Mouse (Mus musculus) right cerebral cortex, postnatal 10 days (tissue): ENCODE measurements around the gene Zbtb8os.
"Not testable (repeated sequence)": the region's sequence is repeated elsewhere in the genome, so short reads cannot be mapped to it uniquely, and the experiment has no call there.

Experiments
- DNase-seq, 2 experiments: peaks; one replicate each; pipeline ENCODE4 v3.0.0; 2021; ENCODE audit warnings: low spot score in 2 of 2

Gene Zbtb8os

DNA sequence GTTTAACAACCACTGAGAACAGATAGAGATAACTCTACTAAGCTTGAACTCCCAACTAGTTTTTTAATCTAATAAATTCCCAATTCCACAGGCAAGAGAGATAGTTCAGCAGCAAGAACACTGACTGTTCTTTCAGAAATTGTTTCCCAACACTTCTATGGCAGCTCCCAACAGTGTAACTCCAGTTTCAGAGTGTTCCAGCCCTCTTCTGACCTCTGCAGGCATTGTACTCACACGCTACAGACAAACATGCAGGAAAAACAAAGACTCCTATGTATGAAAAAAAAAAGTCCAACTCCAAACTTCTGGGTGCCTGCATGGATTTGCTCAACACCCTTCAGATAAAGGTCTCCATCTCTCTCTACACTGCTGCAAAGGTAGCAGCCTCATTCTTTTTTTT is 2.6 kb upstream of the Zbtb8os start:
- no peak for DNase-seq

- DNase-seq = peak in 1 of 2 experiments; percentile 63
These were observed 749 bp upstream of the Zbtb8os start for GRCm38 (mm10) chr4:129334677-129335215.

GRCm38 (mm10) chr4:129336291-129336690 is 796 bp downstream of the Zbtb8os start:
- no peak for DNase-seq

DNA sequence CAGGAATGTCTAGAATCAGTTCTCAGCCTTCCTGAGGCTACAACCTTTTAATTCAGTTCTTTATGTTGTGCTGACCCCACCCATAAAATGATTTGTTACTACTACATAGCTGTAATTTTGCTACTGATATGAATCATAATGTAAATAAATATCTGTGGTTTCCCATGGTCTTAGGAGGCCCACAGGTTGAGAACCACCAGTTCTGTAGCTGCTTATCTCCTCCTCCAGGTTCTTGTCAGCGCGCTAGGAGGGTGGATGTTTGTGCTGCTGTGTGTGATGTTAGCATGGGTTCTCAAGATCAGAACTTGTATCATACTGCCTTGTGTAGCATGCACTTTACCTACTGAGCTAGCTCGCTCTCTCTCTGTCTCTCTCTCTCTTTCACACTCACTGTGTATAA is 4.2 kb downstream of the Zbtb8os start:
- DNase-seq = no peak

DNA sequence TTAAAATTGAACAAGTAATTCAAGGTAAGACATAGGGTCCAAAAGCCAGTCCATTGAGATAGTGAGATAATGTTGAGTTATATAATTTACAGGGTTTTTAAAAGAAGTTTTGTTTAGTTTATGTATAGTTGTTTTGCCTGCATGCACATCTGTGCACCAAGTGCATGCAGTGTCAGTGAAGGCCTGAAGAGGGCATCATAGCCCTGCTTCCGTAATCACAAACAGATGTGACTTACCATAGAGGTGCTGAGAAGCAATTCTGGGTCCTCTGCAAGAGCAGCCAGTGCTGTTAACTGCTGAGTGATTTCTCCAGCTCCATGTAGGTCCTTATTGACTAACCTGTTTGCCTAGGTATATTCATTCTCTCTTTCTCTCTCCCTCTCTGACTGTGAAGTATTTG is 6.4 kb downstream of the Zbtb8os start:
- DNase-seq = no peak

- DNase-seq = no peak
These were observed 7.2 kb downstream of the Zbtb8os start for GRCm38 (mm10) chr4:129342705-129343104.

DNA sequence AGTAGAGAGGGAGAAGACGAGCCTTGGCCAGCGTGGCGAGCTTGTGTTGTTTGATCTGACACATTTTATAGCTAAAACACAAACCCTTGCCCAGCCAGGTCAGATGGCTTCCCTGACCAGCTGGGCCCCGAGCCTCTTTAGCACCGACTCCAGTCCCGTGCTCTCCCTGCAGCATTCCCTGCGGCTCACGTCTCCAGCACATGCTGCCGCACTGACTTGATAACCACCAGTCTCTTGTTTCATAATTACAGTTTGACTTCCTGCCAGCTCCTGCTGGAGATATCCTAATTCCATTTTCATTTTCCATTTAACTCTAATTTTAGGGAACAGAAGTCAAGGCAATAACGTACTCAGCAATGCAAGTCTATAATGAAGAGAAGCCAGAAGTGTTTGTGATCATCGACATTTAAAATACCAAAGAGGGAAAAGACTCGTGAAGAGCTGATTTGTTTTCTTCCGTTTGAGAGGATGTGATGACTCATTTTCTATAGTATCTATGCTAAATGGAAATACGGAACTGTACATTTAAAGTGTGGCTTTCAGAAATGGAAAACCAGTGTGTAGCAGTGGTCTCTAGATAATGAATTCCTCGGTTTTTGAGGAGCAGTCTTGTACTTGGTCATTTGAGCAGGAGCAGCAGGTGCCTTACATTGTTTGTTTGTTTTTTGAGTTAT is 11.1 kb downstream of the Zbtb8os start:
- peak; percentile 67 to 71 for DNase-seq

DNA sequence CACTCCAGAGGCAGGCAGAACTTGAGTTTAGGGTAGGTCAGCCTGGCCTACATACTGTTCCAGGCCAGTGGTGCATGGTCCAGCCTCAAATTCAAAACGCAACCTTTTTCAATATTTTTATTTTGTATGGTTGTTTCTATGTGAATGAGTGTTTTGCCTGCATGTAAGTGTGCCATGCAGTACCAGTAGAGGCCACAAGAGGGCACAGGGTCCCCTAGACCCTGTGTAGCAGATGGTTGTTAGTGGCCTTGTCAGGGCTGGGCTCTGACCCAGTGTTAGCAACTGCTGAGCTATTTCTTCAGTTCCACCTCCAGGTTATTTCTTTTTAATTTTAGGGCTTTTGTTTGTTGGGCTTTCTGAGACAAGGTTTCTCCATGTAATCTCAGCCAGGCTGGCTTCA is 15.1 kb downstream of the Zbtb8os start:
- DNase-seq = peak; percentile 69 to 77

- DNase-seq = peak; percentile 65 to 74
These were observed 15.6 kb downstream of the Zbtb8os start for GRCm38 (mm10) chr4:129351111-129351510.

- DNase-seq = no peak
These were observed 17.7 kb downstream of the Zbtb8os start for GRCm38 (mm10) chr4:129353176-129353575.

DNA sequence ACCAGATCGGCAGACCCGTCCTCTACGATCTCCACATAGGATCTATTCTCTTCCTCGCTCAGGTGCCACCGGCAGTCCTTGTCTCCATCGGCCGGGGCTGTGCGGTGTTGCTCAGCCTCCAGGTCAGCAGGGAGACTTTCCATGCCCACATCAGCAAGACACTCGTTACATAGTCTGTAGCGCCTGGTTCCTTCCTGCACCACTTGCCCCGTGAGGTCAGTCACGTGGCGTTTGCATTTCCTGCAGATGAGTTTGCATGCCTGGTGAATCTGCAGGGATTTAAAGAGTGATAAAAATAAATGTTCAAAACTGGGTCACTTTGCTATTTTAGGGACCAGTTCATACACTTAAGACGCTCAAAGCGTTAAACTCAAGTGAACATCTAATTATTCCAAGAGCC is 18.7 kb downstream of the Zbtb8os start:
- DNase-seq = no peak

DNA sequence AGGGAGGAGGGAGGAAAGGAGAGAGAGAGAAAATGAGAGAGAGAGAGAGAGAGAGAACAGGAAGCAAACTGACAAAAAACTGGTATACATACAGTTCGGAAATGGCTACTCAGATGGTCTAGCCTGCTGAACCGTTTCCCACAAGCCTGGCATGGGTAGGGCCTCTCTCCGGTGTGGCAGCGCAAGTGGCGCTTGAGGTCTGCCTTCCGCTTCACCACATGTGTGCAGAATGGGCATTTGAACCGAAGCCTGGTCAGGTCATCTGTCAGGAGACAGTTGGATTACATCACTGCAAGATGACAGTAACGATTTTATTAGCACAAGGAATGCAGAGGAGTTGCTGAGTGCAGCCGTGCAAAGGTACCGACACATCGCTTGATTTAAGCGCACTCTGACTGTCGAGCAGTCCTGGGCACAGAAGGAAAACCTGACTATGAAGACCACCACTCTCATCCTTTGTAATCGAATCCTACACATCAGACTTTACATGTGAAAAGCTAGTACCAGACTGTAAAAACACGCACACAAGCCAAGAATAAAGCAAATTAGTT is 22.2 kb downstream of the Zbtb8os start:
- no peak for DNase-seq

GRCm38 (mm10) chr4:129362238-129362637 is 26.7 kb downstream of the Zbtb8os start:
- not testable (repeated sequence) for DNase-seq

DNA sequence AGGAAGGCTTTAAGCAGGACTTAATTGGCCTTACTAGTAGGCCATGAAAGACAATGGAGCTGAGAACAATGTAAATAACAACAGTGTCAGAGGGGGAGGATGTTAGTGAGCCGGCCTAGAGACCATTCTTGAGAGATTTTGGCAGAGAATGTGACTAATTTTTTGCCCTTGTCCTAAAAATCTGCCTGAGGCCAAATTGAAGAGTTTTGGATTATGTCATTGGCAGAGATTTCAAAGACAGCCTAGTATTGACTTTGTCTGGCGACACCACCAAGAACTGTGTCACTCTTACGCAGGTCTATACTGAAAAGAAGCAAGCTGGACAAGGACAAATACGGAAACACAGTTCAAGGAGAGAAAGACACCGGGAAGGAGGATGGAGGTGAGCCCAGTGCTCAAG is 27.3 kb downstream of the Zbtb8os start:
- no peak for DNase-seq

DNA sequence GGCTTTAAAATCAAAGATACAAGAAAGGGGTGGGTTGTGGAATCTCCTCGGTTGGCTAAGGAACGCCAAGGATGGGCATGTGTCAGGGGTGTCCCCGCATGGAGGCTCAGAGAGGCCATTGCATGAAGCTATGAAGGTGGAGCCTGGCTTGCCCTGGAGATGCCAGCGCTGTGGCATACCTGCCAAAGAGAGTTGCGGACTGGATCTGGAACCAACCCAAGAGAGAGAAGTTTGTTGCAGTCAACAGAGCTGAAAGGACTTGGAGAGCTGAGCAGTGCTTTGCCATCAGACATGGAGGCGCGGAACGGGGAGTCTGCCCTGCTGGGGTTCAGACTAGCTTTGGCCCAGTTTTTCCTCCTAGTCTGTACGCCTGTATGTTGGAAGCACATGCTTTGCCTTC is 28.0 kb downstream of the Zbtb8os start:
- no peak for DNase-seq

DNA sequence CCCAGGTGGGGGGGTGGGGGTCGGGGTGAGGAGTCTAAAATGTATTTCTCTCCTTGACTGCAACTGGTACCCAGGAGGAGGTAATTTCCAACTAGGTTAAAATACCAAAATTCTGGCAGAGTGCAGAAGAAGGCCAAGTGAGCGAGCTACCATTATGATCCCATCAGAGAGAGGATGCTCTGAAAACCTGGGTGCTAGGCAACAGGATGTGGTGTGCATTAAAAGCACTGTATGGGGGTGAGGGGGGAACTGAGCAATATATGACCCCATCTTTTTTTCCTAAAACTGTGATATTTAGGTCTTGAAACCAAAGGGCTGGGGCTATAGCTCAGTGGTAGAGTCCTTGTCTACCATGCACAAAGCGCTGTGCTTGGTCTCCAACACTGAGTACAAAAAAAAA is 28.9 kb downstream of the Zbtb8os start:
- DNase-seq = no peak

DNA sequence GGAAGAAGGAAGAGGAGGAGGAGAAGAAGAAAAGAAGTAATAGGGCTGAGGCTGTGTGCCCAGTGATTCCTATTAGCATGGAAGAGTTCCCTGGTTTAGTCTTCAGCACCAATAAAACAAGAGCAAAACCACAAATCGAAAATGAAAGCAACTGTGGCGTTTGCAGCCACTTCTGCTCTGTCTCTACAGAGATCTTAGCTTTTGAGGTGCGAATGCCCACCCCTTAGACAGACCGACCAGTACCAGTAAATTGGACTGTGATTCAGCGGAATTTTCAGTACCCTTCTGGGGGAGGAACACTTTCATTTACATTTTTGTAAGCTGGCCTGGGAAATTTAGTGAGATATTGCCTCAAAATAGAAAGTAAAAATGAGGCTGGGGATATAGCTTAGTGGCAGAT is 29.7 kb downstream of the Zbtb8os start:
- no peak for DNase-seq

GRCm38 (mm10) chr4:129371391-129371790 is 35.9 kb downstream of the Zbtb8os start:
- DNase-seq = no peak

GRCm38 (mm10) chr4:129373202-129373976 is 37.9 kb downstream of the Zbtb8os start:
- DNase-seq = no peak

DNA sequence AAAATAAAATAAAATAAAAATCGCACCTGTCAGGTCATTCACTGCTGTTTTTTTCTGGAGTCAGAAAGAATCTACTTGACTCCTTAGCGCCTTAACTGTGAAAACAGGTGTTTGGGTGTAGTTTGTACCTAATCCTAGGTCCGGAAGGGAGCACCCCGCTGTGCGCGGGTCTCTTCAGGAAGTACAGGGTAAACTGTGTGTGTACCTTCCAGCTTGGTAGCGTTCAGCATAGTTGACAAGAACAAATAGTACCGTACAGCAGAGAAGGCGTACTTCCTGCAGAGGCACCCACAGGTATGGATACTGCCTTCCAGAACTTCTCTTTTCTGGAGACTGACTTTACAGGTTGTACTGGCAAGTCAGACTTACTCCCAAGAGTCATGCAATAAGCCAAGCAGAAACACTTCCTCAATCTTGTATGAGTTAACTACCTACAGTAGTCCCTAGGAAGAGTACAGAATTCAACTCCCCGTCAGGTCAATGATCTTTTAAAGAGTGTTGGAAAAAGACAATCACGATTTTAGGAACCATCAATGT is 38.8 kb downstream of the Zbtb8os start:
- DNase-seq = no peak

DNA sequence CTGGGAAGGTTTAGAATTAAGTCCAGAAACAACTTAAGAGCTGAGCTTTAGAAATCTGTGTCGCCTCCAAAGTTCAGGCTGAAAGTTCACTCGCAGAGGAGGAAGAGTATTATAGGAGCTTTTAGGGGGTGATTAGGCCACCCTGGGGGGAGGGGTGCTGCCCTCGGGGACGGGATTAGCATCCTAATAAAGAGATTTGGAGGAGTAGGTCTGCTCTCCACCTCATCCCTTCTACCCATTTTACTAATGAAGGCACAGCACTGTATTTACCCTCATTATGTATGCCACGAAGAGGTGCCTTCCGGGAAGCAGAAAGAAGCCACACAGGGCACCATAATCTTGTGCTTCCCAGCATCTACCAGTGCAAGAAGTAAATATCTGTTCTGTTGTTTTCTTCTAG is 39.5 kb downstream of the Zbtb8os start:
- DNase-seq = no peak

DNA sequence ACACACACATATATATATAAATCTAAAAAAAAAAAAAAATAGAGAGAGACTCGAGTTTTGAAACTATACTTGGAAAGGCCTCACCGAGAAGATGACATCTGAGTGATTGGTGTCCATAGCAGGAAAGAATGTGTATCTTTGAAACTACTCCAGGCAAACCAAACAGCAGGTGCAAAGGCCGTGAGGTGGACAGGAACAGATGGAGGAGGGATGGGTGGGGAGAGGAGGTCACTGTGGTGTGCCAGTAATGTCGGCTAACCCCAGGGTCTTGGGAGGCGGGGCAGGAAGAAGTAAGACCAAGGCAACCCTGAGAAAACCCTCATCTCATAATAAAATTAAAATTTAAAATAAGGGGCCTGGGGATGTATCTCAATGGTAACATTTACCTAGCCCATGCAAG is 40.3 kb downstream of the Zbtb8os start:
- DNase-seq = no peak
